Mouse (Mus musculus) left cerebral cortex, postnatal 10 days (tissue): Measurements from ENCODE around the gene Gin1. TPM values are rescaled to one million over a fixed set of nuclear protein-coding genes. Genes with fewer than 3 reads are reported as not detected.
"Not testable (repeated sequence)": the region's sequence is repeated elsewhere in the genome, so short reads cannot be mapped to it uniquely, and the experiment has no call there.

Experiments used
- DNase-seq, 2 experiments: peaks; one replicate each; pipeline ENCODE4 v3.0.0; 2021 to 2022; ENCODE audit warnings: low spot score in 2 of 2, mixed read lengths in 1 of 2; ENCODE audit errors: extremely low spot score in 1 of 2
- intact Hi-C: fragments of 180-260 bp; cut with DNase I; formaldehyde crosslinking; loops from one replicate; pipeline ENCODE4 v1.15.1; 2025
- total RNA-seq, 2 experiments: library from RNA; stranded (reverse); gene quantifications; 2 replicates each; pipeline ENCODE4 v1.2.3; 2021

The Gin1 gene
- total RNA-seq: 1 to 10 TPM; 8.7 TPM

DNA sequence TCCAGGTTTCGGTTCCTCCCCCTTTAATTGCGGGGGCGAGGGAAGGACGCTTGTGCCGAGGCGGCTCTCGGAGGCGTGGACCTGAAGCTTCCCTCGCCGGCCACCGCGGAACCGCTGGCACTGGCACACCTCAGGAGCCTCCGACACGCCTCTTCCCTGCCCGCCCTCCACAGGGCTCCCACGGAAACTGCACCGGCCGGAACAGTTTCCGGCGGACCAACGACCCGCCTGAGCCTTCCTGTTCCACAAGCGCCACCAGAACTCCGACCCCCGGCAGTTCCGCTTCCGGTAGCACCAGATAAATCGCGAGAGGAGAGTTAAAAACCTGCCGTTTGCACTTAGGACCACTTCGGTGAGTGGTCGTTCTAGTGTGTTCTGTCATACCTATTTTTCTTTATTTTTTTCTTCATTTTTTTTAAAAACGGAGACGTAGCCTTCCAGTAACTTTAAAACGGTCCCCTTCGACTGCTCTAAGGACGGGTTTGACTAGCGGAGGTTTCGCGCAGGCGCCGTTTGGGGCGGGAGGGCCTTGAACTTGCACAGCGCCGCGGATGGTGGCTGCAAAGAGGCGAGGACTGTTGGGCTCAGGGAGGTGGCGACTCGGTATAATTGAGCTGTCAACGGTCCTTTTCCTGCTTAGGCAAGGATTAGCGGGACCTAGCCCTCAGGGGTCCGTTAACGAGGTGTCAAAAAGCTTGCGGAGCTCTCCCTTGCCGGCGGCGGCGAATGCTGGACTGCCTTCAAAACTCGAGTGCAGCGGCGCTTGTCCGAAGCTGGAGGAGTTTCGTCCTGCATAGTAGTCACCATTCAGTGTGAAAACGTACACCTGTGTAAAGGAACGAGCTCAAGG, at the start of gene Gin1, which contains the start of gene Ppip5k2:
TSS of gene Gin1 (plus strand) at position 269 of the 850 bp plus-strand sequence.
TSS of gene Ppip5k2 (minus strand) at position 508 of the 850 bp plus-strand sequence.
- intact Hi-C loops: no loop called here
- peak; percentile 93 to 96 for DNase-seq

- intact Hi-C loops: no loop called here
- no peak for DNase-seq
Measured at GRCm38 (mm10) chr1:97726730-97727129, 43.2 kb upstream of the Gin1 start.

DNA sequence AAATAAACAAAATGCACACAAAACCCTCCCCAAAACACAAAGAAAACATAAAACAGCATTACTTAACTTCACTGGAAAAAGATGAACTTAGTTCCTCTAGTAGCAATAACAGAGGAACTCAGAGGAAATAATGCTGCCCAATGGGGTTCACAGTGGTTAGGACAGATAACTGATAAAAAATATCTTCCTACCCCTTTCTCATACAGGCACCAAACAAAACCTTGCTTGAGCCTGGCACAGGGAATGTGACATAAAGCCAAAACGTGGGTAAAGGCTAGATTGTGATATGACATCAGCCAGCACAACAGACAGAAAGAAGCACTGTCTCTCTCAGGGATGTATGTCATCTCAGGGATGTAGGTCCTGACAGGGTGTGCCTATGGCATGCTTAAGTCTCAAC, 40.6 kb upstream of the Gin1 start:
- DNase-seq: no peak
- intact Hi-C loops: no loop called here

DNA sequence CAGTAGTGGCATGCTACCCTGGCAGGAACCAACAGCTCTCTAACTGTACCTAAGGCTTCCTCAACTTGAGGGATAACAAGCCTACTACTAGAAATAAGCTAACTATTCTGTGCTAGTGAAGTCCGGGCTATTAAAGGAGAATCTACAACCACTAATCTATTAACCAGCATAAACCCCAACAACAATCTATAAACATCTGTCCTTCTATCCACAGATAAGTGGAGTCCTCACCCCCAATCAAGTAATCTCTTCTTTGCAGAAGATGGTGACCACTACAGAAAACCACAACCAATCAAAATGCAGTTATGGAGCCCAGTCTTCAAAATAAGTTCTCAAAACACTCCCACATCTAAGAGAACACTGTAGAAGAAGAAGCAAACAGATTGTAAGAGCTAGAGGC, 26.9 kb upstream of the Gin1 start:
- no peak for DNase-seq
- intact Hi-C loops: no loop called here

DNA sequence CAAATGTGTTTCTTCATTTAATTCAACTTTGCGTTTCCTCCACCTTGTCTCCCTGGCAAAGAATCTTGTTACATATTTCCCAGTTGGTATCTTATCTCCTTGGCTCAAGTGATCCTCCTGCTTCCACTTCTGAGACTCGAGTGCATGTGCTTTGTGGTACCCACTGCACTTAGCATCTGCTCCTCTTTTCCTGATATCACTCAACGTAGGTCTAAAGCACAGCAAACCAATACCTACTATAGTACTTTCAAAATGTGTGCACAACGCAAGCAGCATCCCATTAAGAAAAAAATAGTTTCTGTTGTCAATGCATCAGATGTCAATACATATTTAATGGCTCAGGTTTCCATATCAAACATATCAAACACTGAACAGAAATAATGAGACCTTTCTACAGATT, 24.3 kb upstream of the Gin1 start:
- DNase-seq: no peak
- intact Hi-C loops: no loop called here

GRCm38 (mm10) chr1:97746261-97746660, 23.7 kb upstream of the Gin1 start:
- intact Hi-C loops: no loop called here
- DNase-seq: no peak

GRCm38 (mm10) chr1:97748163-97748562, 21.8 kb upstream of the Gin1 start:
- intact Hi-C loops: no loop called here
- no peak for DNase-seq

GRCm38 (mm10) chr1:97753216-97753615, 16.8 kb upstream of the Gin1 start:
- intact Hi-C loops: no loop called here
- no peak for DNase-seq

DNA sequence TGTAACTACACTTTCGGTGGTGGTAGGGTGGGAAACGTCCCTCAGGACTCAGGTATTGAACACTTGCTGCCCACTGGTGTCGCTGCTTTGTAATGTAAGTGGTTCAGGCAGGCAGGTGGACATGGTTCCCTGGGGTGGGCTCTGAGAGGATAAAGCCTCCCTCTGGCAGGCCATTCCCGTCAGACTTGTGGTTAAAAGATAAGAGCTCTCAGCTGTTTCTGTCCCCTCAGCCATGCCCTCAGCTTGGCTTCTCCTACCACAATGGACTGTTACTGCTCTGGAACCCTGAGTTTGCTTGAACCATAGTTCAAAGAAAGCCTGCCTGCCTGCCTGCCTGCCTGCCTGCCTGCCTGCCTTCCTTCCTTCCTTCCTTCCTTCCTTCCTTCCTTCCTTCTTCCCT, 15.6 kb upstream of the Gin1 start:
- intact Hi-C loops: no loop called here
- DNase-seq: no peak

GRCm38 (mm10) chr1:97759841-97760240, 10.1 kb upstream of the Gin1 start:
- no peak for DNase-seq
- intact Hi-C loops: no loop called here

- intact Hi-C loops: no loop called here
Measured at GRCm38 (mm10) chr1:97760598-97760997, 9.4 kb upstream of the Gin1 start.

GRCm38 (mm10) chr1:97761477-97761876, 8.5 kb upstream of the Gin1 start:
- no peak for DNase-seq
- intact Hi-C loops: no loop called here

More at GRCm38 (mm10) chr1:97760598-97760997, 9.4 kb upstream of the Gin1 start:
- DNase-seq: no peak

DNA sequence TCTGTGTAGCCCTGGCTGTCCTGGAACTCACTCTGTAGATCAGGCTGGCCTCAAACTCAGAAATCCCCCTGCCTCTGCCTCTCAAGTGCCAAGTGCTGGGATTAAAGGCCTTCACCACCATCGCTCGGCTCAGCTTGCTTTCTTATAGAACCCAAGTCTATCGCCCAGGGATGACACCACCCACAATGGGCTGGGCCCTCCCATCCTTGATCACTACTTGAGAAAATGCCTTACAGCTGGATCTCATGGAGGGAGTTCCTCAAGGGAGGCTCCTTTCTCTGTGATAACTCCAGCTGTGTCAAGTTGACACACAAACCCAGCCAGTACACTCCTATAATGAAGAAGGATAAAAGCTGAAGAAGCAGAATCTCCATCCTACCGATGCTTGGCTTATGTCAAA, 4.3 kb upstream of the Gin1 start:
- intact Hi-C loops, DNase-seq: not testable (repeated sequence)

GRCm38 (mm10) chr1:97768089-97768488, 1.9 kb upstream of the Gin1 start:
- intact Hi-C loops: no loop called here
- no peak for DNase-seq

DNA sequence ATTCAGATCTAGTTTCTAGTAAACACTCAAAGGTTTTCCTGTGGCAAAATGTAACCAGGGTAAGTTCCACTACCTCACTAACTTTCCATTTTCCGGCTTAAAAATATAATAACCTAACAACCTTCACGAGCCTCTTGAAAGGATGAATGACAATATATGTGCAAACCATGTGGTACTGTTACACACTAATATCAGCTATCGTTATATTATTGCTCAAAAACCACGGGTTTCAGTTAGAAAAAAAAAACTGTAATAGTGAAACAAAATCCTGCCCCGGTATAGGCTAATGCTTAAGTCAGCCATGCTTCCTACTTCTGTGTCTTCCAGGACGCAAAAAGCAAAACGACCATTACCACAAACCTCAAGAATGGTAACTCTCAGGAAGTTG, 1.1 kb upstream of the Gin1 start:
- intact Hi-C loops: no loop called here
- no peak for DNase-seq

DNA sequence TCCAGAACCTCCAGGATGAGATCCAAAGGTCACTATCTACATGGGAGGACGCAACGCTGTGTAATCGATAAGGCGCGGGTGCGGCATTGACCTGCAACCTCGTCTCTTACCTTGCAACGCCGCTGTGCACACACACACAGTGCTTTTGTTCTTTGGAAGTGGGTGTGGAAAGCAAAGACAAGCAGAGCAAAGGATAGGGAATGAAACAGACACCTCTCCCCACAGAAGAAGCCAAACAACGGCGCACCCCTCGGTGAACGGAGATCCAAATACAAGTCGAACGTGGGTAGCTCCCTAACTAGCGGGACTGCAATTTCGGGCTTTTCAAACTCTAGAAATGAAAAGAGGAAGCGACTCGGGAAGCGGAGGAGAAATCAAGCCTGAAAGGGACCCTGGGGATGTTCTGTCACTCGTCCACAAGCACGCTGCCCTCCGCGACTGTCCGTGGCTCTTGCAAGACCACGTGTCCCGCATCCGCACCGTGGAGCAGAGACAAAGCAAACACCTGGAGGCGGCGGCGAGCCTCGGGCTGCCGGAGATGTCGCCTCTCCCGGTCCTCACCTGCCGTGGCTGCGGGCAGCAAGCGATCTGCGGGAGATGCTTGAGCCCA, 573 bp upstream of the Gin1 start:
- DNase-seq: peak; percentile 19 to 40
- intact Hi-C loops: no loop called here

DNA sequence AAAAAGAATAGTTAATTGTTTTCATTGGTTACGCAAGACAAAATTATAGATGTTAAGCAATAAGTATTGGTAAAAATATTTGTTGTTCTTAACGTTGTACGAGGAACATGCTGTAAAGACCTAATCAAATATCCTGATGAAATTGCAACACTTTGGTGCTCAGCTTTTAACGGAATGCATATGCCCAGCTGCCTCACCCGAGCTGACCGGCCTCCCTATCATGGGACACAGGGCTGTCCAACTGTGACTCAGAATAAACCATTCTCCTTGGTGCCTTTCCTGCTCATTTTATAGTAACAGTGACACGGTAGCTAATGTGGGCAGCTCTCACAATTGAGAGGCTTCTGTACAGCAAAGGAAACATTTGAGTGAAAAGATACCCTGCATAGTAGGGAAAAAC, 1.1 kb downstream of the Gin1 start:
- intact Hi-C loops: no loop called here
- no peak for DNase-seq

- intact Hi-C loops: no loop called here
- DNase-seq: no peak
Measured at GRCm38 (mm10) chr1:97771727-97772126, 1.8 kb downstream of the Gin1 start.

- intact Hi-C loops: no loop called here
- DNase-seq: no peak
Measured at GRCm38 (mm10) chr1:97773362-97773761, 3.4 kb downstream of the Gin1 start.

- DNase-seq: no peak
- intact Hi-C loops: no loop called here
Measured at GRCm38 (mm10) chr1:97773973-97774372, 4.0 kb downstream of the Gin1 start.
